Mouse (Mus musculus) lung, postnatal 4 days (tissue): ENCODE results near the gene Arhgef5.

Experiments used
- DNase-seq, 2 experiments: peaks; one replicate each; pipeline ENCODE4 v3.0.0; 2021

The Arhgef5 gene

DNA sequence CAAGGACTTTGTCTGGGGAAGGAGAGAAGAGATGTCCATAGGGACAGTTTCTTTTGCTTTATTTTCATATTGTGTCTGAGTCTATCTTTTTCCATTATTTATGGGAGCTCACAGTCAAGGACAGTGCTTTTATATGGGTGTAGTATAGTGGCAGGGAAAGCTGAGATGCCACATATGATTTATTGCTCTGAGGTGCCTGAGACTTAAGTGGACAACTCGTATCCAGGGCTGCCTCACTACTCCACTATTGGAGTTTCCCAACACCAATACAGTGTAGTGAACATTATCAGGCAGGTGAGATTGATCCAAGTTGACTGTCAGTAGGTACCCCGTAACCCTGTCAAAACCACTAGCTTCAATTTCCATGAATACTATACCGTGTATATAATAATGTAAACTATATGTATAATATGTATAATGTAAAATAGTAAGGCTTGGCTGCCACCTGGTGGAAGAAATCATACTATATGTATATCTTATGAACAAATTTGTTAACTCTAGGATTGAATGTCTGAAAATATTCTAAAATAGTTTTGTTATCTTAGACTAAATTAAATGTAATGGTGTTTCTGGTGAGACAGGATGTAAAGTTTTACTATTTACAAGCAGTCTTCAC is 70.3 kb downstream of the Arhgef5 start:
- DNase-seq: no peak

DNA sequence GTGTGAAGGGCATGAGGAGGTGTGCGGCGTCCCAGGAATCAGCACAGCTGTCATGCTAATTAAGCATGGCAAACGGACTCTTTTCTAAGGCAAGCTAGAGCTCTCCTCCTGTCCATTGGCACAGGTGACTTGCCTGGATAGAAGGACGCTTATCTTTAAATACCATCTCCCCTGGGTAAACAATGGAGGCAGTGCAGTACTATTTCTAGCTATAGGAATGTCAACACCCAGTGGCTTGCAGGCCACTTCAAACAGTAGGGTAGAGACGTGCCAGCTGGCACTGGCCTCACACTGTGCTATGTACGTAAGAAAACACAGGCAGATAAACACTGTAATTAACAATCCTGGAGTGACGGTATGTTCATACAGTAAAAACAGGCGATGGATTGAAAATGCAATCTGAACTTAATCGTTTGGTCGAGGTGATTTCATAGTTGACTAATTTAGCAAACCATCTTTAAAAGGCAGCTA is 72.1 kb downstream of the Arhgef5 start:
- DNase-seq: peak; percentile 67 to 86

DNA sequence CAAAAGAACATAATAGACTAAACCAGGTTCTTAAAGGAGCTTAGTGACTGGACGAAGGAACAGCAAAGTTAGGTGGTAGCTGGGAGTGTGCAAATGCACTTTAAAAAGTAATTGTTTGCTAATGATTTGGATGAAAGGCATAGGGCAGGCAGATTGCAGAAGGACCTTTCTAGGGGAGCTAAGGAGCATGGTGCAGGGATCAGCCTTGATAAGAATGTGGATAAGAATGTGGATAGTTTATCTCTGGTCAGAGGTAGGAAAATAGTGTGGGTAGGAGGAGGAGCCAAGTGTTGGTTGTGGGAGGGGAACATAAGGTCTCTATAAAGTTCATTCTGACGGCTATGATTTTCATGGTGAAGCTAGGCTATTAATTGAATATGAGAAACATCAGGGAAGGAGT is 73.4 kb downstream of the Arhgef5 start:
- DNase-seq: no peak
